Mouse (Mus musculus) left cerebral cortex, adult 11 months (tissue): ENCODE data around the gene Gm17428.
A peak's percentile ranks its signal among the peaks of the same experiment; 100 is the strongest.
"Not testable (repeated sequence)": the region's sequence is repeated elsewhere in the genome, so short reads cannot be mapped to it uniquely, and the experiment has no call there.

ENCODE experiments used
- DNase-seq: peaks from one replicate; pipeline ENCODE4 v3.0.0; 2022; ENCODE audit warnings: low spot score

The Gm17428 gene

DNA sequence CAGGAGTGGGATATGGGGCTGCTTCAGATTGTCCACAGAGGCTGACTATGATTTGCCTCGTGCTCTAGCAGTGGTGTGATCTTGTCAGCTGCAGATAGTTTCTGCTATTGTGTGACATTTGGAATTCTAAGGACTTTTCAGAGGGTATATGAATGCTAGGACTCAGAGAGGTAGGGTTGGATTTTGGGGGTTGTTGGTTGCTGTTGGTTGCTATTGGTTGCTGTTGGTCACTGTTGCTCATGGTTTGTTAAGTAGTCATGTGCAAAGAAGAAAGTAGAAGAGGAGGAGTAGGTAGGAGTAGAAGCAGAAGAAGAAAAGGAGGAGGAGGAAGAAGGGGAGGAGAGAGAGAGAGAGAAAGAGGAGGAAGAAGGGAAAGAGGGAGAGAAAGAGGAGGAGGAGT, at the start of gene Gm17428:
Gene Gm17428 (plus strand): TSS at position 301 of the 400 bp plus-strand sequence.
- DNase-seq, result no peak

DNA sequence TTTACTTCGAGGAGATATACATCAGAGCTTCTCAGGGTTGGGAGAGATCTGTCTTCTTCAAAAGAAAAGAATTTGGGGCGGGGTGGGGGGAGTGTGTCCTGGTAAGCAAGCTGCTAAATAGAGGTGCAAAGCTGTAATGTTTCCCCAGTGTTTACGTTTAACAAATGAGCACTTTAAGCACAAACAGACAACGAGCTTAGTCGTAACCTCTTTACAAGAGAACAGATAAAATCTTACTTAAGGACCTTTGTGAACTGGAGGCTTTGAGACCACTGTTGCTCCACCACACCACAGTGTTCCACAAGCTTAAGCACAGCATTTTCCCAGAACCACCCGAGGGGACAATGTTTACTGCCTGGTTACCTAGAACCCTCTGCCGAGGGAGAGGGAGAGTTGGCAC, 49.4 kb upstream of the Gm17428 start:
- DNase-seq, result no peak

DNA sequence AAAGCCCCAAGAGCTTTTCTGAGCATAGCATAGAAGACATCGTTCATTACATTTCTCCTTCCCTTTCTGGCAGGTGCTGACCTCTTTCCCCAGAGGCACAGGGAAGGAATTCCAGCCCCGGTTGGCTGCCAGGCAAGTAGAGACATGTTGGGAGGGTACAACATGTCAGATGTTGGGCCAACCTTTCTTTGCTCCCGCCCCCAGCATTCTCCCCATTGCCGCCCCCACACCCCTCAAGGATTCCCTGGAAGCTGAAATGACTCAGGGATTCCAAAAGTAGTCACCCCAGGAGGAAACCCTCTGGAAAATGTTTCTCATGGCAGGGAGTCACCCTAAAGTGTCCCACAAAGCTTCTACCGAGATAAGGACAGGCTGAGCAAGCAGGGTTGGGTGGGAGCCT, 46.9 kb upstream of the Gm17428 start:
- DNase-seq, result no peak

DNA sequence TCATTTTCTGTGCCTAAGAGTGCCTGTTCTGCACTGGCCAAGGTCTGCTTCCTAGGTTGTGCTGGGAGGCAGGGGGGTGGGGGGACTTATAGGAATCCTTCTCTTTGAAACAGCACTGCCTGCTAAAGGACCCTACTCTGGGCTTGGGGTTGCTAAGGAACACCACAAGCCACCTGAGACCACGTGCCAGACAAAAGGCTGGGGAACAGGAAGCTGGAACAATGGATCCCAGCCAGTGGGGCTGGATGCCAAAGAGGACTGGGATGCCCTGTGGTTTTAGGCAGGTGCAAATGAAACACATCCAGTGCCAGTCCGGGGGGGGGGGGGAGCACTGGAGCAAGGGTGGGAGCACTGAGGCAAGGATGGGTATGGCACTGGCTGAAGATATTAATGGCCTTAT, 46.3 kb upstream of the Gm17428 start:
- no peak for DNase-seq

DNA sequence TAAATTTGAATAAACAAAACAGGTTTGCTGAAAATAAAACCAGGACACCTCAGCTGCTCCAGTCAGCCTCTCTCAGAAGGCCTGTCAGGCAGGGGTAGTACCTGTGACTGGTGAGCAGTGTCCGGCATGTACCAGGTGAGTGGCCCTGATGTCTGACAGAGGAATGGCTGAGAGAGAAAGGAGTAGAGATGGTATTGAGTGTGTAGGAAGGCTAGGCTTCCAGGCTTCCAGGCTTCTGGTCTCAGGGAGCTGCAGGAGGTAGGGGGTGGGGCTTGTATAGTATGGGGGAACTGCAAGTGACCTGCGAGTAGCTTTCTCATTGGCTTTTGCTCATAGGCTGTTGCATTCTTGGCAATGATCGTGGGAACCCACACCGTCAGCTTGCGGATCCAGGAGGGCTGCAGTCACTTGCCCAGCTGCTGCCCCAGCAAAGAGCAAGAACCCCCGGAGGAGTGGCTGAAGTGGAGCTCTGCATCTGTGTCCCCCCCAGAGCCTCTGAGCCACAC, 44.0 kb upstream of the Gm17428 start, which contains the start of gene Il25:
Gene Il25 (plus strand): TSS at position 51 of the 506 bp plus-strand sequence.
- no peak for DNase-seq

DNA sequence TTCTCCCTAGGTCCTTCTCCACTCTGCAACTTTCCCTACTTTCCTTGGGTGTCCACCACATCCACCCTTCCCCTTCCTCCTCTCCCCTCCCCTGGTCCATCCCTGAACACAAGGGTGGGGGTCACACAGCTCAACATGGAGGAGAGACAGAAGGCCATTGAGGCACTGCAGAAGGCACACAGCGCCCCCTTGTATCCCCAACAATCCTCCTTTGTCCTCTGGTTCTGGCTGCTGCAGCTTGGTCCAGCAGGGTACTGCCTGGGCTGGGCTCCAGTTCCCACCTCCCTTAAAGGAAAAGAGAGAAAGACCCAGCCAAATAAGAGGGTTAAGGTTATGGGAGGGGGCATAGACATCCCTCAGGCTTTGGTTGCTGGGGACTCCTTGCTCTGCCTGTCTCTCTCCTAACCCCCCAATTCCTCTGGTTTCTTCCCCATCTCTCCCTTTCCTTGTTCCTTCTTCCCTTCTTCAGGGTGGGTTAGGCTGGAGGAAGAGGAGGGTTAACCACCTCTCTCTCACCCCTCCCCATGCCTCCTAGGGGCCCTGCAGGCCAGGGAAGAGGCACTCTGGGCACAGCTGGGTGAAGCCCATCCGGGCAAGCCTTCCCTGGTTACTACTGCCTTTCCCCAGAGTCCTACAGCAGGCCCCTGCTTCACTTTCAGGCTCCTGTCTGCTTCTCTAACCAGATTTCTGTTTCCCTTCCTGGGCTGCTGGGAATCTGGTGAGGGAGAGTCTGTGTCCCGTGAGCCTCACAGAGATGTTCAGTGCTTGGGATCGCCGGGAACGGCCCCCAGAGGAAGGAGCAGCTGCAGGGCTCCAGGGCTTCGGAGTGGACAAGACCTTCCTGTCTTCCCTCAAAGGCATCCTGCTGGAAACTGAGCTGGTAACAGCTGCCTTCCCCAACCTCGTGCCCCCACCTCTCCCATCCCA, 40.6 kb upstream of the Gm17428 start, which contains the start of gene Cmtm5:
Gene Cmtm5 (plus strand): TSS at position 358 of the 927 bp plus-strand sequence.
- DNase-seq, result peak; percentile 82

DNA sequence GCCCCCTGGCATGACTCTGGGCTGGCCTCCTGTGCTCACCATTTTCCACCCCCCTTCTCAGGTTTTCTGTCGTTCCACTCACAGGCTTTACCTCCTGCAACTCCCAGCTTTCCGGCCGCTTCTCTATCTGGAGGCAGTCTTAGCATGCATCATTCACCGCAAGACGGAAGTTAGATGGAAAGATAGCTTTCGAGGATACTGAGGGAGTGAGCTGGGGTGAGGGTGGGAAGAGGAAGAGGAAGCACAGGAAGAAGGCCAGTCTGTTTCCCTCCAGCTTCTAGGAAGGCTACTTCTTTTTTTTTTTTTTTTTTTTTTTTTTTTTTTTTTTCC, 39.9 kb upstream of the Gm17428 start:
- DNase-seq, result no peak

DNA sequence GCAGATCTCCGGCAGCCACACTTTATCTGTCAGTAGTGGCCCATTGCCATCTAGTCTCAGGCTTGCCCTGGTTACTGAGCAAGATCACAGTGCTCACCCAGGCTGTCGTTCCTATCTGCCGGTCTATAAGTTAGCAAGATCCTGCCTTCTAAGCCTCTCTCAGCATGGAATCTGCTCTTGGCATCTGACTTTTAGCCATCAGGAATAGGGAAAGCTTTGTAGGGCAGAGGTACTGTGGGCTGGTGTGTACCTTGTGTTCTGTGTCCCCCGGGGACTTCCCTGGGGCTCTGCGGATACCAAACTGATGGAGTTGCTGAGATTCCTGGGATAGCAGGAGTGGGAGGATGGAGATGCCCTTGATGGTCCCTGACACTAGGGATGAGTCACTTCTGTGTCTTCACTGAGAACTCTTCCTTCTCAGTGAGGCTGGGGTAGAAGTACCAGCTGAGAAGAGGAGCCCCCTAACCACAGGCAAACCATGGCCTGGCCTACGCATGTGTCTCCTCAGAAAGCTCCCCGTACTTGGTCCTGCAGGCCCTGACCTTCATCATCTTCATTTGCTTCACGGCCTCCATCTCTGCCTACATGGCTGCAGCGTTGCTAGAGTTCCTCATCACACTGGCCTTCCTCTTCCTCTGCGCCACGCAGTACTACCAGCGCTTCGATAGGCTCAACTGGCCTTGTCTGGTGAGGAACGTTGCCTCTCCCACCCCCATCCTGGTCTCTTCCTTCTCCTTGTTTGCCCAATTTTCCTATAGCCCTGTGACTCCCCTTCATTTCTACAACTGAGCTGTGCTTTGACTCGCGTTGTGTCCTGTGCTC, 39.2 kb upstream of the Gm17428 start:
- no peak for DNase-seq

DNA sequence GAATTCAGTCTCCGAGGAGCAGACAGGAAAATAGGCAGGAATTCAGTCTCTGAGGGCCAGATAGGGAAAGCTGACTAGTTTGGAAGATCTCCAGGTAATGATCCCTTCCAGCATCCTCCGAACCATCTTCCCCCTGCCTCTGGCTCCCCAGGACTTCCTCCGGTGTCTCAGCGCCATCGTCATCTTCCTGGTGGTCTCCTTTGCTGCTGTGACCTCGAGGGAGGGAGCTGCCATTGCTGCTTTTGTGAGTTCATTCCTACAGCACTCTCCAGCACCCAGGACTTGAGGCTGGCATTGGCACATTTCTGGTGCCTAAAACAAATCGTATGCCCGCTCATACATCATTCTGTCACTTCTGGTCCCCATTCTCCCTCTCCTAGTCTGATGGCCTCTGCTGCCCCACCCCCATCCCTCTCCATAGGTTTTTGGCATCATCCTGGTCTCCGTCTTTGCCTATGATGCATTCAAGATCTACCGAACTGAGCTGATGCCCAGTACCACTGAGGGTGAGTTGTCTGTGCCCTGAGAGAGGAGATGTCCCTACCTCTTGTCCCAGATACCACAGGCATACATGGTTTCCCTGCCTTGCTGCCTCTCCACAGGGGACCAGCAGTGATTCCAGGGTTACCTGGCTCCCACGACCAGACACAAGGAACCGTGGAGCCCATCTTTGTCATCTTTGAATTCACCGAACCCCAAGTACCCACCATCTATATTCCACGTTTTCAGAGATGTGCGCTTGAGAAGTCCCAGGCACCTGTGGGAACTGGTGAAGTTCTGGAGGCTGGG, 38.1 kb upstream of the Gm17428 start:
- DNase-seq, result no peak

DNA sequence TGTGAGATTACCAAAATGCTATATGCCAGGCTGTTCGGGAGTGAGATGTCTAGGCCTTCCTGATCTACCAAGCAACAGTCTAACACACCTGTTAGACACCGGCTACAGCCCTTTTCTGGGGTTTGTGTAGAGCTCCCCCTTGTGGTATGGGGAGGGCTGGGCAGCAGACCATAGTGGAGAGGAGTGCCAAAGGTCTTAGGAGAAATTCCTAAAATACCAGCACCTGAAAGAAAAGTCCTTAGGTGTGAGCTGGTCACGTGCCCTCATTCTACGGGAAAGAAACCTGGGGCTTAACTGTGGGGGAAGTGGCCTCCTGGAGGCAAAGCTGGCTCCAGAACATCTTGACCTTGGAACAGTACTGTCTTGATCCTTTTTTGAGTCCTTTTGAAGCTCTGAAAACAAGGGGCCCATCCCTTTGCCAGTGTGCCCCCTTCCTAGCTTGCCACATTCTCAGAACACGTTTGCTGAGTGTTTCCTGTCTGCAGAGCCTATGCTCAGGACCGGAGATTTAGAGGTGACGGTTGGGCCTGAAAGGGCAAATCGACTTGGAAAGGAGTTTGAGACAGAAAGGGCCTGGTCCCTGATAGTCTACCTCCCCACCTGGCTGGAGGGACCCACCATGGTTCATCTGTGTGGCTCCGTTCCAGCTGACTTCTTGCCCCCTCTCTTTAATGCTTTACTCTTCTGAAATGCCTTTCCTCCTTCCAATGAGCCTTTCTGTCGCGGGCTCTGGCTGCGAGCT, 37.1 kb upstream of the Gm17428 start:
- peak; percentile 44 for DNase-seq

DNA sequence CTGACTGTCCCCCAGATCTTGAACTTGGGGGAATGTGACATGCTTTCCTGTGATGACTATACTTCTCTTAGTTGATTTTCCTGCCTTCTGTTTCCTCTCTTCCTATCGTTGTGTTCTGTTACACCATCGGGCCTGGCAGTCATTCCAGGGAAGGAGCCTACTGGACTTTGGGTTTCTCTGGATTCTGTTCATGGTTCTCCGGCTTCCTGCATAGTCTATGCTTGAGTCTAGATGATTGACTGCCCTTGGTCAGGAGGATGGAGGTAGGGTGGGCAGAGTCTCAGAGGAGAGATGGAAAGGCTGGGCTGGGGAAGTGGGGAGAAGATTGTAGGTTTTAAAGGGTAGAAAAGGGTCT, 36.6 kb upstream of the Gm17428 start:
- DNase-seq, result no peak

DNA sequence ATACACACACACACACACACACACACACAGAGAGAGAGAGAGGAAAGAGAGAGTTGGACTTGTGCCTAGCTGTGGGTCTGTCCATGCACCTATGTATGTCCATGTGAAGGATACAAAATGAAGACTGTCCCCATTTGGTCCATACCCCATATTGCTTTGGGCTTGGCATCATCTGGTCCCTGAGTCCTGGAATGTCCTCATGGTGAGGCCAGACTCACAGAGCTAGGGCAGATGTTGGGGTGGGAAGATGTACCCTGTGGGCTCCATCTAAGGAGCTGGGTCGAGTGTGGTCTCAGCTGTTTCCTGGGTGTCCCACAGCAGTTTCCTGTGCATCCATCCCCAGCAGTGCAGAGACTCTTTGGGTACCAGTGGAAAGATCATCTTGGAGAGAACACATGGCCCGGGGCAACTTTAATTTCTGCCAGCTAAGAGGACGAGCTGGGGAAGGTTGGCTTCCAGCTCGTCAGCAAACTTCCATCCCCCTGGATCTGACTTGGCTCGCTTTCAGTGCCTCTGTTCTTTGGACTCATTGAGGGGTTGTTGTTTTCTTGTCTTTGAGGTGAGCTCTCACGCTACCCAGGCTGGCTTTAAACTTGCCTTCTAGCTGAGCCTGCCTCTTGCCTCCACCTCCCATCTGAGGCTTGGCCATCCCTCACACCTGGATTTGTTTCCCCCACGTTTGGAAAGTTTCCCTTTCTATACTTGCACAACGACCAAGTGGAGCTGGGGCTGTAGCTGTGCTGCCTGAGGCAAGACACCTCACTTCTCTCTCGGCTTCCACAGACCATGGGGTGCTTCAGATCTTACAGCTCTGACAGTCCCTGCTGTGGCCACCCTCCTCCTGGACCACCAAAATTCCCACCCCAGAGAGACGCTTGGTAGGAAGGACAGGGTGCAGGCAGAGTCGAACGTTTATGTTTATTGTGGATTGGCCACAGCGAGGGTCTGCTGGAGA, 35.4 kb upstream of the Gm17428 start:
- DNase-seq, result no peak

DNA sequence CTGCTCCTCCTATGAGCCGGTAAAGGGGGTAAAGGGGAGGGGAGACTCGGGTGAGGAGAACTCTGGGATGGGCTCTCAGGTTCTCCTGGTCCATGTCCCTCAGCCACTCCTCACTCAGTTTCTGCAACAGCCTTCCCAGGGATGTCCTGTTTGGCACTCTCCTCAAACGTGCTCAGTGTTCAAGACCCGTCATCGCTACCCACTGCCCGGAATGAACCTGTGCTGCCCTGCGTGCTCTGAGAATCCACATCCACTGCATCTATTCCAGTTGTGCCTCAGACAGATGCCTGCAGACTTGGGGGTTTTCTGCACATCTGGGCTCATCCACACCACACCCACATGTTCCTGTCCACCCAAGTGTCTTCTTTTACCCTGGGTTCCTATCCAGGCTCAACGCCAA, 34.3 kb upstream of the Gm17428 start:
- DNase-seq, result no peak

DNA sequence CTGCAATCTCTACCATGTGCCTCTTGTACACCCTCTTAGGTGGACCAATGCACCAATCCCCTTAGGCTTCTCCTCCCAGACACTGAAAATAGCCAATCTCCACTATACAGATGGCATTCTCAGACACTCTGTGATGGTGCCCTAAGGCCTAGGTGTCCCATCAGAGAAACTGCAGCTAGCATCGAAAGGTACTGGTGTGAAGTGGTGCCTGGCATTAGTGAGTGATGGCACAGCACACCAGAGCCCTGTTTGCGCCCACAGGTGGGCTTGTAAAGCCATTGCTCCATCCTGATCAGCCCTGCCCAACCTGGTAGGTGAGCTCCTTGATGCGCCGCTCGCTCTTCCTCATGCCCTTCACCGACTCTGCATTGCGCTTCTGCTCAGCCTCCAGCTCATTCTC, 32.8 kb upstream of the Gm17428 start:
- no peak for DNase-seq

DNA sequence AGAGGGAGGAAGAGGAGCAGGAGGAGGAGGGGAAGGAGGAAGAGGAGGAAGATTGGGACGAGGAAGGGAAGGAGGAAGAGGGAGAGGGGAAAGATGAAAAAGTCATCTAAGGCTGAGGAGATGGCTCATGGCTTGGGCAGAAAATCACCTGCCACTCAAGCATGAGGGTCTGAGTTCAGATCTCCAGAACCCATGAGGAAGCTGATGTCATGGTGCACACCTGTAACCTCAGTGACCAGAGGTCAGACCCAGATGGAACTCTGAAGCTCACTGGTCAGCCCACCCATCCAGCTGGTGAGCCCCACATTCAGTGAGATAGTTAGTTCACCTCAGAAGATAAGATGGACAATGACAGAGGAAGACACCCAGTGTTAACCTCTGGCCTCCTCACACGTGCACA, 31.8 kb upstream of the Gm17428 start:
- DNase-seq, result no peak

DNA sequence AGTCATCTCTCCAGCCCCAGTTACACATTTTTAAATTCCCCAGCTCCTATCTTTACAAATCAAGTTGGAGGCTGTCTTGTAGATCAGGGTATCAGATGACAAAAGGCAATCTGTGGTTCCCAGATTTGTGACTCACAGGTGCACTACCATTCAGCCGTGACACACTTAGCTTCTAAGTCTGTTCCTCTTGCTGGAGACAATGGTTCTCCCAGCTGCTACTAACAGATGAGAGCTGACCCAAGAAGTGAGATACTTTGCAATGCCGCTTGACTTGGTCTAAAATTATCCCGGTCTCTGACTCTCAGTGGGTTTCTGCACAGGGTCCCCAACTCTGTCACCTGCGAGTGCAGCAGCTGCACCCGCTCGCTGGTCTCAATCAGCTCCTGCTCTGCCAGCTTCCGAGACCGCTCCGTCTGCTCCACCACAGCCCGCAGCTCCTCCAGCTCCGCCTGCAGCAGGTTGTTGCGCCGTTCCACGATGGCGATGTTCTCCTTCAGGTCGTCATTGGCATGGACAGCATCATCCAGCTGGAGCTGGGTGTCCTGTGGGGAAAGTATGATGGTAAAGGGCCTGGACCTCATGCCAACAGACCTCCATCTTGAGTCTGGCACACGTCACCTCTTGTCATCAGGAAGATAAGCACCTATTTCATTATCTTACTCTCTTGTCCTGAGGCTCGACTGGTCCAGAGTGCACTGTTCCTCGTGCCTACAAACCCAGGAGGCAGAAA, 30.6 kb upstream of the Gm17428 start:
- no peak for DNase-seq

DNA sequence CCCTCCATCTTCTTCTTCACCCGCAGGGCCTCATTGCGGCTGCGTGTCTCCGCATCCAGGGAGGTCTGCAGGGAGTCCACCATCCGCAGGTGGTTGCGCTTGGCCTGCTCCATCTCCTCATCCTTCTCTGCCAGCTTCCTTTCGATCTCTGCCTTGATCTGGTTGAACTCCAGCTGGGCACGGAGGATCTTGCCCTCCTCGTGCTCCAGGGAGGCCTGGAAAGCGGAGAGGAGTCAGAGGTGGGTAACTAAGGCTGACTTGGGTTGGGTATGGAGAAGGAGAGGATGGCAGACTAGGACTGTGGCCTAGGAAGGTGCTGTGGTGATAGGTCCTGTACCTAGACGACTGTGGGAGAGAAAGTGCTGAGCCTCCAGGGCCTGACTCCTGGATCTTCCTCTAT, 29.7 kb upstream of the Gm17428 start:
- DNase-seq, result not testable (repeated sequence)

DNA sequence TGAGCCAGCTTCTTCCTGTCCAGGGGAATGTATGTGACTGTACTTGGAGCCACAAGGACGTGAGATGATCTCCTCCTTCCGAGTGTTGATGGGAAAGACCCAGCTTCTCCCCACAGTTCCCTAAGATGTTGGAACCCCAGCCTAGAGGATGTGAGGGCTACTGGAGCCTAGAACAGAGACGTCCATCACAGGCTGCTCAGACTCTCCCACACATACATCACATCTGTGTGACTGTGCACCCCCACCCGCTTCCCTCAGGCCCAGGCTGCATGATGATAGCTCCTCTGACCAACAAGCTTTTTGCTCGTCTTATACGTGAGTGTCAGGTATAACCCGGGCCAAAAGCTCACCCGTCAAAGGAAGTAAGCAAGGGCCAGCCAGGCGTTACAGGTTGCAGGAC, 28.0 kb upstream of the Gm17428 start:
- no peak for DNase-seq

DNA sequence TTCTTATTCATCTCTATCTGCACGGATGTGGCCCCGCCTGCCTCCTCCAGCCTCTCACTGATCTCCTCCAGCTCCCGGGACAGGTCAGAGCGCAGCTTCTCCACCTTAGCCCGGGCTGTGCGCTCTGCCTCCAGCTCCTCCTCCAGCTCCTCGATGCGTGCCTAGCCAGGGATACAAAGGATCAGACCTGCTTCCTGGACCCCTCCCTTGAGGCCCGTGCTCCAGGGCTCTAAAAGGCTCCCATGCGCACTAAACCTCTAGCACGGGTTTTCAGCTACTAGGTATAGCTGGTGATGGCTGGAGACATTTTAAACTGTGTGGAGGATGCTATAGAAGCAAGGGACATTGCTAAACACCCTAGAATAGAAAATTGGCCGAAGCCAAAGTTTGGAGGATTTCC, 26.2 kb upstream of the Gm17428 start:
- no peak for DNase-seq

DNA sequence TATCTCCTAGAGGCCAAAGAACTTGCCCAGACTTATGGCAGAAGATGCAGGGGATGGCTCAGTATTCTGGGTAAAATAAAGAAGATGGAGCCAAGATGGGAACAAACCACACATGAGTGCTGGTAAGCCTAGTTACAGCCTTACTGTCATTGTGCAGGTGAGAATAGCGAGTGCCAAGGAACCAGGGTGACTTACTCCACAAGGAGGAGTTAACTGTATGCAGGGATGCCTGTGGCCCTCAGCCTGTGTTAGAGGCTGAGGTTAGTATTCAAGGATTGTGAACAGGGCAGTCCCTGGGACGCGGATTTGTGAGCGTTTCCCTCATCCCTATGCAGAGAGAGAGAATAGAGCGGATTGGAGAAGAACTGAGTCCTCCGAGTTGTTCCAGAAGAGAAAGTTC, 25.1 kb upstream of the Gm17428 start:
- DNase-seq, result no peak
